Mouse (Mus musculus) layer of hippocampus, postnatal 25 days (tissue): ENCODE measurements around the gene Sh3bp1. TPM values are rescaled to one million over a fixed set of nuclear protein-coding genes. Genes with fewer than 3 reads are reported as not detected.

Source experiments
- DNase-seq, 2 experiments: peaks; one replicate each; pipeline ENCODE4 v3.0.0; 2022; ENCODE audit warnings: mixed read lengths in 2 of 2, low spot score in 1 of 2; ENCODE audit errors: extremely low spot score in 1 of 2
- total RNA-seq, 2 experiments: library from RNA; stranded (reverse); gene quantifications; 2 replicates each; pipeline ENCODE4 v1.2.3; 2021

Sh3bp1 gene
- total RNA-seq, 2 experiments from 2014 or later, result 24.3 to 25.3 TPM

DNA sequence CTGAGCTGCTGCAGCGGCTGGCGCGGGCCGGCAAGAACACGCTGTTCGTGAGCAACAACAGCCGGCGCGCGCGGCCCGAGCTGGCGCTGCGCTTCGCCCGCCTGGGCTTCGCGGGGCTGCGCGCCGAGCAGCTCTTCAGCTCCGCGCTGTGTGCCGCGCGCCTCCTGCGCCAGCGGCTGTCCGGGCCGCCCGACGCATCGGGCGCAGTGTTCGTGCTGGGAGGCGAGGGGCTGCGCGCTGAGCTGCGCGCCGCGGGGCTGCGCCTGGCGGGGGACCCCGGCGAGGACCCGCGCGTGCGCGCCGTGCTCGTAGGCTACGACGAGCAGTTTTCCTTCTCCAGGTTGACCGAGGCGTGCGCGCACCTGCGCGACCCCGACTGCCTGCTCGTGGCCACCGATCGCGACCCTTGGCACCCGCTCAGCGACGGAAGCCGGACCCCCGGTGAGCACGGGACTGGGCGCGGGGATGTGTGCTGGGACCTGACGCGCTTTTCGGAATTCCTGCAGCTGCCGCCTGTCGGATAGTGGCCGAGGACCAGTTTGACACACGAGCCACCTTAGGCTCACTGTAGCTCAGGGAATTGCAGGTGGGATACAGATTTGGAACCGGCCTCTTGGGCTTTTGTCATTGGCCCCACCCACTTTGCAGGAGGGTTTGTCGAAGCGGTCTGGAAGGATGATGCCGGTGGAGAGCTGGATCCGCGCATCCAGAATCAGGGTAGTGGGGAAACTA is 14.7 kb downstream of the Sh3bp1 start:
- DNase-seq, result peak in 1 of 2 experiments; percentile 38

DNA sequence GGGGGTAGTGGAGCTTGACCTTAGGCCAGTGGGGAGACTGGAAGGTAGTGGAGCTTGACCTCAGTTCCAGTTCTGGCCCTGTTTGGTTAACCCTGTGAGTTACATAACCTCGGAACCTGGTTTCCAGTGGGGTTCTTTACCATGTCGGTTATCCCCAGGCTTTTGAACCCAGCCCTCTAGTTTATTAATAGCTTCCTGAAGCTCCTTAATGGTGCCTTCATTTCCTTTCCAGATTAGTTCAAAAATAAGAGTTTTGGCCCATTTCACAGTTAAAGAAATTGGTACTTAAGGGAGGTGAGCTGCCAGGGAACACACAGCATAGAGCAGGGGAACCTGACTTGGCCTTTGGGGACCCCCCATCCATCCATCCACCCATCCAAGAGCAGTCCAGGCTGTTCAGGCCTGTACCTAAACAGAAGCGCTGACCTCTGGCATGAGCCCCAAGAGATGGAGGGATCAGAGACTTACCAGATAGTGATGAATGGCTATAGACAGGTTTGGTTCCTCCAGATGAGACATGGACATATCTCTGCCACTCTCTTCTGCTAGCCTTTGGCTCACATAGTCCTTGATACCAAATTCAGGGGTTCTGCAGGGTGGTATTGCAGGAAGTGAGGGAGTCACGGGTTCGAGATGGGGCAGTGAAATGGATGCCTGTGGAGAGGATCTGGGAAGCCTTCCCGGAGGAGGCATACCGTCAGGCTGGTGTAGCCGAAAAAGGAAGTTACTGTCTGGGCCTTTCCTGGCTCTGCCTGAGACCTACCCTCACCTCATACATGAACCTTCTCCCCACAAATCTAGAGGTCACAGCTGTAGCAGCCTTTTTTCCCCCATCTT is 15.5 kb downstream of the Sh3bp1 start:
- no peak for DNase-seq

GRCm38 (mm10) chr15:78915660-78916017 is 16.1 kb downstream of the Sh3bp1 start:
- peak in 1 of 2 experiments; percentile 57 for DNase-seq

- DNase-seq, result peak in 1 of 2 experiments; percentile 45
Observed at GRCm38 (mm10) chr15:78916052-78916826, 16.7 kb downstream of the Sh3bp1 start.

DNA sequence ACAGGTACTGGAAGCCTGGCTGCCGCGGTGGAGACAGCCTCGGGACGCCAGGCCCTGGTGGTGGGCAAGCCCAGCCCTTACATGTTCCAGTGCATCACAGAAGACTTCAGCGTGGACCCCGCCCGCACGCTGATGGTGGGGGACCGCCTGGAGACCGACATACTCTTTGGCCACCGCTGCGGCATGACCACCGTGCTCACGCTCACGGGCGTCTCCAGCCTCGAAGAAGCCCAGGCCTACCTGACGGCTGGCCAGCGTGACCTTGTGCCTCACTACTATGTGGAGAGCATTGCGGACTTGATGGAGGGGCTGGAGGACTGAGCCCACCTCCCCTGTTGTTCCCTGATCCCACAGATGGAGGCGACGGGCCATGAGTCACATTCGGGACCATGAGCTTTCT is 18.6 kb downstream of the Sh3bp1 start:
- DNase-seq, result no peak

- no peak for DNase-seq
Observed at GRCm38 (mm10) chr15:78919914-78920313, 20.3 kb downstream of the Sh3bp1 start.

DNA sequence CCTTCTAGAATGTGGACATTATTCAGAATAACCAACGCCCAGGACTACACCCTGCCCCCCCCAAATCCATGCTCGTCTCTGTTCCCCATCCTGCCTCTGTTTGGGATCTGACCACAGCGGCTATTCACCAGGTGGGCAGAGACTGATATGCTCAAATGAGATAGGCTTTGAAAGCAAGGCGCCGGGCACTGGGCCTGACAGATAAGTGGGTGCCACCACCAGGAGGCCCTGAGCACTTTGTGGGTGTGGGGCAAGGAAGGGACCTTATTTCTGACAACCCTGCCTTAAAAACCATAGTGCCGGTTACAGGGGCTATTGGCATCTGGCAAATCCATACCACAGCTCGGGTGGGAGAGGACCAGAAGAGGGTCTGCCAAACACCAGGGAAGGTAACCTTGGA is 23.1 kb downstream of the Sh3bp1 start:
- DNase-seq, result no peak

DNA sequence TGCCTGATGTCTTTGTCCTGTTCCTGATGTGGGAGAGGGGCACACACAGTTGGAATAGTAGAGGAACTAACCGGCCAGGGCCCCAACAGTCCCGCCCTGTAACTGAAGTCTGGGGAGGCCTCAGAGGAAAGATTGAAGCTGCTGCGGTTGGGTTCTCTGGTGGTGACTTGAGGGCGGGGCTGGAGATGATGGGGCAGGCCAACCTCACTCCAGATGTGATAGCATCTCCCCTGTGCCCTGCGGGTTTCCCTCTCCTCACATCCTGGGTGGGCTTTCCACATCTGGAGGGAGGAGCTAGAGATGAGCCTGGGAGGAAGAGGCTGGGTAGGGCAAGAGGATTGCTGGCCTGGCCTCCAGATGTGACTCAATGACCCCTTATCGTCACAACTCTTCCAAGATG is 24.0 kb downstream of the Sh3bp1 start:
- no peak for DNase-seq

DNA sequence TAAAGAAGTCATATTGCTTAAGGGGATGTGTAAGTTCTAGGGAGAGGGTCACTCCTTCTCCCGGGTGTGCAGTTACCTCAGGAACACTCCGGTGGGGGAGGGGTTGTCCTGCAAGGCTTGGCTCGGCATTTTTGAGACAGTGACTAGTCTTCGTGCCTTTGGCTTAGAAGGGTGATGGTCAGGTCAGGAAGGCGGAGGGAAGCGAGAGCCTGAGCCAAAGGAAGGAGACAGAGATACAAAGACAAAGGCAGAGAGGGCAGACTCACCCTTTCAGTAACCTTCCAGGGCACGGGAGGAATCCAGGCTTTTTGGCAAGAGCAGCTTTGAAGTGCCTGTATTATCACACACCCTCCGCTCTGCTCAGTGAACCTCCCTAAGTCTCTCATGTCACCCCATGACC is 25.6 kb downstream of the Sh3bp1 start:
- DNase-seq, result no peak

DNA sequence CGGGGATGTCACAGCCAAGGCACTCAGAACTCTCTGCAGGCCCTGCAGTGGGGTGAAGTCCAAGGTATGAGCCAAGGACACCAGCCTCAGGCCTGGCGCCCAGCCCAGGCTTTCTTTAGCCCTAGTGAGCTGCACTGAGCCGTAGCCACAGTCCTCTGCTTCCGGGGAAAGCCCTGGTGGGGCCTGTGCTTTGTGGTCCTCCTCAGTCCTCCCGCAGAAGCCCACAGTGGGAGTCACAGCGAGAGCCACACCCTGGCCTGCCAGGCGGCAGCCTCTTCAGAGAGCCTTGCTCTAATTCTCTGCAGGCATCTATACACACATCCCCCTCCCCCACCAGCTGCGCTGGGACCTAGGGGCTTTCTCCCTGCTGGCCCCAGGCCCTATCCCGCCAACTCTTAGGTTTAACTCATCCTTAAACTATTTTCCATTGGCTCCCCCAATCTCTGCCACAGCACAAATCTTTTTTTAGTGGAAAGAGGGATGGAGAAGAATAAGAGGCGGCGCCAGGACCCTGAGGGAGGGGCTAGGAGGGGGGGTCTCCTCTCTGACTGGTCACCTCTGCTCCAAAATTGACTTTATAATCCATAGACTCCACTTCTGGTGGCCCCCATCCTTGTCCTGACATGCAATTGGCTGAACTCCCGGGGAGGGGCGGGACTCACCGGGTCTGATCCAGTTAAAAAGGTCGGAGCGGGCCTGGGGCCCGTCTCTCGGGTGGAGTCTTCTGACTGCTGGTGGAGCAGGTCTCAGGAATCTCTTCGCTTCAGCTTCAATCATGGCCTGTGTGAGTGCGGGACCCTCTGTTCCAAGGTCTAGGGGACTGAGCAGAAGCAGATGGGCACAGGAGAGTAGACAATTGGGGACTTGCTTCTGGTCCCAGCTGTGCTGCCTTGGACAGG is 26.7 kb downstream of the Sh3bp1 start, which contains the start of gene Lgals1:
Gene Lgals1, plus strand, starts transcription at position 705 of the 899 bp plus-strand sequence.
- DNase-seq, result peak in 1 of 2 experiments; percentile 35

DNA sequence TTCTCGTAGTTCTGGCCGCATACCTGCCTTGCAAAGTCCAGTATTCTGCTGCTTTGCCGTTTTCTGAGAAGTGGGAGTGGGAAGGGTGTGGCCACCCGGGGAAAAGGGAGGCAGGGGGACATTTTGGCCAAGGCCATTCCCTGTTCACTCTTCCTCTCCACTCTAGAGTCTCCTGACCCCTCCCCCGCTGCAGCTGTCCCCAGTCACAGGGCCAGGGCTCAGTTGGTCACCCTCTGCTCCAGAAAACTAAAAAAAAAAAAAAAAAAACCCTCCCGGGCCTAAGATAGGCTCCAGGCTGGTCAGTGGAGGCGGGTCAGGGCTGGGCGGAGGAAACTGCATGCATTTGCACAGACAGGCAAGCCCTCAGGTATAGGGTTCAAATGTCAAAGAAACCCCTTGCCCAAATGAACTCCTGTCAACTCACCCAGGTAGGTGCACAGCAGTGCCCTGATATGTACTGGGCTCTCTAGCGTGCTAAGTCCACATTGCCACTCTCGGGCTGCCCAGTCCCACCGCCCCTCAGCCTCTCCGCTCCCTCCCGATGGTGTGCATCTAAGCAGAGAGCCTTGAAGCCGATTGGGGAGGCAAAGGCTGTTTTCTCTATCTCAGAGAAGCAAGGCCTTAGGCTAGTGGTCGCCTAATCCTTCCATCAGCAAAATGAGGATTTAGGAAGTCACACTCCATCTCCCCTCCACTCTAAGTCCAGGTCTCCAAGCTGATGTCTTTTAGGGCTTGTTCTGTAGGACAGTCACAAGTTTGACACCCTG is 27.6 kb downstream of the Sh3bp1 start:
- DNase-seq, result no peak

DNA sequence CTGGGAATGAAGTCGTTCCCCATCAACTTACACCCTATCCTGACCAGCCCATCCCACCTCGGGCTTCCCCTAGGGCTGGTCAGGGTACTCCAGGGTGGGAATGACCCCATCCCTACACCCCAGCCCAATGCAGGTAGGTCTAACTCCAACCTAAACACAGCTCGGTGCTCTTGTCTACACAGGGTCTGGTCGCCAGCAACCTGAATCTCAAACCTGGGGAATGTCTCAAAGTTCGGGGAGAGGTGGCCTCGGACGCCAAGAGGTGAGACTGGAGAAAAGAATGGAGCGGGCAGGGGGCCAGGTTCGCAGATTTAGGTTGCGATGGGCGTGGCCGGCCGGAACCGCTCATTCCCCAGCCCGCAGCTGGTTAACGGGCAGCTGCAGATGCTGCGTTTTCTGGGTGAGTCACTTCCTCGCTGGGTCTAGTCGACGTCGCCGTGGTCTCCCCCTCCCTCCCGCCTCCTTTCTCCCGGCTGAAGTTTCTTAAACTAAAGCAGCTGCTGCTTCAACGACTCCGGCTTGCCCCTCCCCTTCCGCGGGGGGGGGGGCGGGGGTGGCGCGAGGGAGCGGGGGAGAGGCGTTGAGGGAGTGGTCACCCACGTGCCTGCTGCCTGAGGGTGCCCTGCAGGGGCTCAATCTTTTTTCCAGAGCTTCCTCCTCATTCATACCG is 28.4 kb downstream of the Sh3bp1 start:
- no peak for DNase-seq

DNA sequence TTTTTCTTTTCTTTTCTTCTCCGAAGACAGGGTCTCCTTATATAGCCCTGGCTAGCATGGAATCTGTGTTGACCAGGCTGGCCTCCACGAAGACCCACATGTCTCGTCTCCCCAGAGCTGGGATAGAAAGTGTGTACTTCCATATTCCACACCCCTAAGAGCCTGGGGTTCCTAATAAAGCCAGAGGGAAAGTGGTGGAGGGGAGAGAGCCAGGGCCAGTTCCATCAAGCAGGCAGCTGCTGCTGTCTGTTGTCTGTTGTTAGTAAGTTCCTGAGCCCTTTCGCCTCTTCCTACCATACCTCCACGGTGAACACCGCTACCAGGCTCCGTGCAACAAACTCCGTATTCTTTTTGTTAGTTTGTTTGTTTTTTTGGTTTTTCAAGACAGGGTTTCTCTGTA is 29.0 kb downstream of the Sh3bp1 start:
- no peak for DNase-seq

GRCm38 (mm10) chr15:78930192-78930706 is 30.7 kb downstream of the Sh3bp1 start:
- no peak for DNase-seq

DNA sequence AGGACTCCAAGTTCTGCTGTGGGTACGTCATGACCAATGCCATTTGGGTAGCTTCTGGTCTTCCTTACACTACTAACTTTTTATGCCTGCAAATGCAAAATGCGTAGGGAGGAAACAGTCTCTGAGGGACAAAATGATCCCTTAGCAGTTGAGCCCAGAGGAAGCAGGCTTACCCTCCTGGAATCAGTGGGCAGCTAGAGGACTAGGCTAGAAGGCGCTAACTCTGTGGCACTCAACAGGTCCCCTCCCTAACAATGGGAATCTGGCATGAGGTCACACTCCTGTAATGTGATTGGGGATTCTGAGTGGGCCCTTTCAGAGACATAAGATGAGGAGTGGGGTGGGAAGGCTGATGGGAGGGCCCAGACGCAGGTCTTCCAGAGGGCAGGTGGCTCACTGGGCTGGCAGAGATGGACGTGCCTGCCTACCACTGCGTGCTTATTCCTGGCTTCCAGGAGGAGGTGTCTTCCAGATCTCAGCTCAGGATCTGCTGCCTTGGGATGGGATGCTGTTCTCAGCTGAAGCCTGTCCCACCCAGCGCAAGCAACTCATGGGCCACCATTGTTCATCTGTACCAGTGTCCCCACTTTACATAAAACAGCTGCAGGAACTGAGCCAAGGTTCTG is 31.3 kb downstream of the Sh3bp1 start:
- DNase-seq, result no peak

DNA sequence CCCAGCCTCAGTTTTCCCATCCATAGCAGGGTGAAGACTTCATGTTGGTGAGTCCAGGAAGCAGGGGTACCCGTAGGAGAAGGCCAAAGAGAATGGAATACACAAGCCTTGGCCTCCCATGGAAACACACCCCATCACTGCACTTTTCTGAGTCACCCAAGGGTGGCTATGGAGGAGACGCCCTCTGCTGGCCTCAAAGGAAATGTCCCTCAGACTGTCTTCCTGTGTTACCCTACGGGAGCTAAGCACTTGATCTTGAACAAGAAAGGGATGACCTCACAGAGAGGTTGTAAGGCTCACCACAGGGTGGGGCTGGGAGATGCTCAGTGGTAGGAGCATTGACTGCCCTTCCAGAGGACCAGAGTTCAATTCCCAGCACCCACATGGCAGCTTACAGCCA is 32.0 kb downstream of the Sh3bp1 start:
- peak in 1 of 2 experiments; percentile 34 for DNase-seq

GRCm38 (mm10) chr15:78934784-78935320 is 35.3 kb downstream of the Sh3bp1 start, which contains the start of gene Nol12:
Nol12 (plus strand) TSS chr15:78934933.
- DNase-seq, result peak; percentile 65 to 79

DNA sequence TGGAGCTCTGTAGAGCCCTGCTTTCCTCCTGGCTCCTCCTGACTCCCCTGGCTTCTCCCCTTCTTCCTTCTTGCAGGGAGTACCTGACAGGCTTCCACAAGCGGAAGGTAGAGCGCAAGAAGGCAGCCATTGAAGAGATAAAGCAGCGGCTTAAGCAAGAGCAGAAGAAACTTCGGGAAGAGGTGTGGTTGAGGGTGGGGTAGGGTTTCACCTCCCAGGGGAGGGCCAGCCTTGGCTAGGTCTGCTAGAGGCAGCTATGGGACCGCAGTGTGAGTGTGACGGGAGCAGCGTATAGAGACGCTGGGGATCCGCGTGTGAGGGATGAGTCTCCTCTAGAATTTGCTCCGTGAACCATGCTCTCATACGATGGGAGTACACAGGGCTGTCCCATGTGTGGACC is 36.8 kb downstream of the Sh3bp1 start:
- DNase-seq, result no peak
